In the genomic region with DNA sequence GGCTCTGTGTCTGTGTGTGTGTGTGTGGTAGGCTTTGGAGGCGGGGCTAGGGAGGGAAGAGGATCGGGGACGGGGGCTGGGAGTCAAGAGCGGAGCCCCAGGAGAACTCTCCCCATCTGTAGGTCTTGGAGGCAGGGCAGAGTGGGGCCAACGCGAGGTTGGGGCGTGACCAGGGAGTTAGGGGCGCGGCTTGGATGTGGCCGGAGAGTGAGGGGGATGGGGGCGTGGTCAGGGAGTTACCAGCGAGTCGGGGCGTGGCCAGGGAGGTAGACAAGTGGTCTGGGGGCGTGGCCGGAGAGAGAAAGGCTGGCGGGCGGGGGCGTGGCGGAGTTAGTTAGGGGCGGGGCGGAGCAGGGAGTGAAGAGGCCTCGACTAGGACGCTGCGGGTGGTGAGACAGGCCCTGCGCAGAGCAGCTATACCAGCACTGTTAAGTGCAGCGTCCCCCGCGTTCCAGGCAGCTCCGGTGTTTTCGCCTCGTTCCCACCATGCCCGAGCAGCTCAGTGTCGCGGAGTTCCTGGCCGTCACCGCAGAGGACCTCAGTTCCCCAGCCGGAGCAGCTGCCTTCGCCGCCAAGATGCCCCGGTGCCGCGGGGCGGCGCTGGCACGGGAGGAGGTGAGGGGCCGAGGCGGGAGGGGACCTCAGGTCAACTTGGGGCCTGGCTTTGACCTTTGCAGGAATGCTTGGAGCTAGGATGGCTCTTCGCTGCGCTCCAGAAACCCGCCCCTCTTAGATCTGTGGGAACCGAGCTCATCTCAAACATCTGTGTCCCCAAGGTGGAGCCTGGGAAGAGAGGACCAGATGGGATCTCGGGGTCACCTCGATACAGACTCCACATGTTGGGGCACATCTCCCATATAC, we compare ENCODE assay signal across 8 mouse cellular contexts. TPM values are rescaled to one million over a fixed set of nuclear protein-coding genes. Genes with fewer than 3 reads are reported as not detected.
A peak's percentile ranks its signal among the peaks of the same experiment; 100 is the strongest.
DNase-seq lines count a peak whose midpoint lies in the region; ATAC-seq lines count a peak whose summit lies in the region.

A gene (plus strand): TSS at position 333 of the 861 bp plus-strand sequence.

- peak; percentile 98 for DNase-seq in ZHBTc4 (ENCODE audit: low read depth, low spot score)
- peak; percentile 93 to 95 for DNase-seq in gastrocnemius, adult 8-10 months (ENCODE audit: low spot score in 2 of 2)
- peak; percentile 76 for DNase-seq in hindlimb bud, embryonic 11.5 days (ENCODE audit: extremely low spot score, low read depth, low spot score)
- DNase-seq in left cerebral cortex, adult 9 months (ENCODE audit: low spot score in 2 of 2) = peak; percentile 52 to 84
- peak; percentile 89 for DNase-seq in right cerebral cortex, postnatal 14 days
- DNase-seq in urinary bladder, postnatal 36 days (ENCODE audit: low spot score in 2 of 2) = peak; percentile 96 to 98

- ATAC-seq in common myeloid progenitor, adult 5-6 weeks (replicated peaks; ENCODE audit: low read depth, poor library complexity, severe bottlenecking) = peak; percentile 88
- peak; percentile 95 for ATAC-seq in megakaryocyte progenitor cell, adult 5-6 weeks (replicated peaks; ENCODE audit: poor library complexity)

RNA-seq across cellular contexts. Expression of the gene that starts here (rescaled TPM):
- total RNA-seq in common myeloid progenitor, adult 5-6 weeks (2017) = not detected in 2 replicates
- 1 to 10 TPM in 2 of 4 experiments, under 1 TPM in 2; 0.92 to 1.3 (median 1.1) TPM for total RNA-seq in gastrocnemius, adult 8-10 months (2022)
- total RNA-seq in megakaryocyte progenitor cell, adult 5-6 weeks (2015) = not detected in 2 replicates
- not detected in 2 replicates for total RNA-seq in megakaryocyte progenitor cell, adult 5-6 weeks (2017)

Comparison
In these comparisons a context has a peak if more than half of its experiments do, and no peak if none do; other contexts are left out.
1. Peak in every context shown above with its lines: DNase-seq and ATAC-seq.
2. Peak in ATAC-seq in common myeloid progenitor, adult 5-6 weeks; RNA of the gene not detected or under 1 TPM.
3. Peak in ATAC-seq in megakaryocyte progenitor cell, adult 5-6 weeks; RNA of the gene not detected or under 1 TPM.